Mouse (Mus musculus) hindbrain, embryonic 15.5 days (tissue): ENCODE data around the gene Sugt1. TPM values are rescaled to one million over a fixed set of nuclear protein-coding genes. Genes with fewer than 3 reads are reported as not detected.

Source experiments
- ATAC-seq: fragments of 200-750 bp; cut with Nextera tagmentation; 2 replicates; pipeline ENCODE4 v1.8.0; 2017; ENCODE audit warnings: low read depth, moderate number of reproducible peaks, moderate TSS enrichment; ENCODE audit not compliant: low FRiP score
- H3K27ac ChIP-seq: fragments of 300-500 bp; sonication (generic); replicated peaks from 2 replicates; pipeline ENCODE4 v1.5.1; 2015; ENCODE audit warnings: mild to moderate bottlenecking, inconsistent platforms
- H3K27me3 ChIP-seq: fragments of 300-500 bp; sonication (generic); 2 replicates; pipeline ENCODE4 v1.6.1; 2015; ENCODE audit warnings: control low read depth, inconsistent platforms
- H3K36me3 ChIP-seq: fragments of 300-500 bp; sonication (generic); 2 replicates; pipeline ENCODE4 v1.6.1; 2015; ENCODE audit warnings: control low read depth, inconsistent platforms
- H3K4me1 ChIP-seq: fragments of 300-500 bp; sonication (generic); replicated peaks from 2 replicates; pipeline ENCODE4 v1.6.1; 2015; ENCODE audit warnings: control low read depth, inconsistent platforms
- H3K4me2 ChIP-seq: fragments of 300-500 bp; sonication (generic); 2 replicates; pipeline ENCODE4 v1.6.1; 2015; ENCODE audit warnings: moderate library complexity, mild to moderate bottlenecking, inconsistent platforms
- H3K4me3 ChIP-seq: fragments of 300-500 bp; sonication (generic); 2 replicates; pipeline ENCODE4 v1.5.1; 2015; ENCODE audit warnings: mild to moderate bottlenecking, inconsistent platforms
- H3K9ac ChIP-seq: fragments of 300-500 bp; sonication (generic); 2 replicates; pipeline ENCODE4 v1.6.1; 2015; ENCODE audit warnings: inconsistent platforms
- H3K9me3 ChIP-seq: fragments of 300-500 bp; sonication (generic); 2 replicates; pipeline ENCODE4 v1.6.1; 2016; ENCODE audit warnings: control low read depth, inconsistent platforms
- WGBS: fragments of 180-500 bp; shearing (Covaris S2); methylation state at CpG from one replicate; pipeline ENCODE4 v1.1.7; 2015; 5-methylcytosine and 5-hydroxymethylcytosine counted together
- polyA plus RNA-seq: library from polyadenylated mRNA; unstranded; fragments of >200 nt; fragmentation: Nextera tagmentation; extraction: Ambion mirVana; gene quantifications from 2 replicates; pipeline ENCODE4 v1.2.1, GENCODE M21; 2015

Gene Sugt1
- polyA plus RNA-seq, 1 experiment from 2014 or later = 100 TPM

DNA sequence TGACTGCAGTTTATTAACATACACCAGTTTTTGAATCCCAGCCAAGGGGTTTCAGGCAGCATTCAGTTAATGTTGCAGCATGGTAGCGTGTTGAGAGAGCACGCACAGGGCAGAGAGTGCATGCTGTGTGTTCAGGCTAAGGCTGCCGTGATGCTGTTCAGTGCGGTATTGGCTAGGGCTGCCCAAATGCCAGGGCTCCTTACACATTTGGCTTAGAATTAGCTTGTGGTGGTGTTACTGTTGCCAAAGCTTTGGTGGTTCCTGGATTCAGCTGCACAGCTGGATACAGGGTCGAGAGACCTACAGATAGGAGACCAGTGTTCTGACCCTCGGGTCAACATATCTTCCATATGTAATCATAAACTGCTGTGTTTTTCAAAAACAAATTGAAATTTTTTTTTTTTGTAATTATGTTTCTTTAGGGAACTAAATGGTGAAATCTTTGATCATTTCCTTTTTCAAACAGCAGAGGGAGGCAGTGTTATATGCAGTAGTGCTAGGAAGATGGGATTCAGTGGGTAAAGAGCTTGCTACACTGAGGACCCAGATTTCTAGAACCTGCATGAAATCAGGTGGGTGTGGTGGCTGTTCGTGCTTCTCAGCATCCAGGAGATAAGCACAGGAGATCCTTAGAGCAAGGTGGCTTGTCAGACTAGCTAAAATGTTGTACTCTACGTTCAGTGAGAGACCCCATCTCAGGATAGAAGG lies 29.8 kb downstream of the Sugt1 start:
- Histone ChIP-seq H3K27ac (no peak overlapping the region), H3K4me2 (no peak overlapping the region), H3K9me3 (no peaks in the 10 kb centered on the region), H3K9ac (no peak overlapping the region), H3K36me3 (peaks cover 34% of the 10 kb centered on the region), H3K4me3 (no peak overlapping the region), H3K4me1 (no peaks in the 10 kb centered on the region), H3K27me3 (no peaks in the 10 kb centered on the region)
- WGBS = 74% methylated on average over 8 of the region's 8 CpGs
- peak; percentile 66; the same call in 1 of the 2 replicates for ATAC-seq

GRCm38 (mm10) chr14:79619802-79620201 lies 32.3 kb downstream of the Sugt1 start:
- Histone ChIP-seq H3K9me3 (no peaks in the 10 kb centered on the region), H3K4me2 (no peak overlapping the region), H3K36me3 (peaks cover 29% of the 10 kb centered on the region), H3K27ac (no peak overlapping the region), H3K9ac (no peak overlapping the region), H3K4me1 (no peaks in the 10 kb centered on the region), H3K4me3 (no peak overlapping the region), H3K27me3 (no peaks in the 10 kb centered on the region)
- WGBS = 91% methylated on average over 7 of the region's 7 CpGs
- ATAC-seq = no peak

GRCm38 (mm10) chr14:79621143-79621542 lies 33.7 kb downstream of the Sugt1 start:
- Histone ChIP-seq H3K36me3 (peaks cover 40% of the 10 kb centered on the region), H3K4me2 (no peak overlapping the region), H3K4me3 (no peak overlapping the region), H3K9ac (no peak overlapping the region), H3K4me1 (no peaks in the 10 kb centered on the region), H3K27me3 (no peaks in the 10 kb centered on the region), H3K9me3 (no peaks in the 10 kb centered on the region), H3K27ac (no peak overlapping the region)
- no peak for ATAC-seq
- 78% methylated on average over 3 of the region's 3 CpGs for WGBS

- H3K9me3 ChIP-seq = no peaks in the 10 kb centered on the region
- H3K27me3 ChIP-seq = no peaks in the 10 kb centered on the region
- no peak overlapping the region for H3K9ac ChIP-seq
- no peaks in the 10 kb centered on the region for H3K4me1 ChIP-seq
- peaks cover 16% of the 10 kb centered on the region; the same call in 1 of the 2 replicates for H3K36me3 ChIP-seq
- no peak overlapping the region for H3K27ac ChIP-seq
- no peak for ATAC-seq
- no peak overlapping the region for H3K4me3 ChIP-seq
- WGBS = 89% methylated on average over 6 of the region's 6 CpGs
- H3K4me2 ChIP-seq = no peak overlapping the region
These were observed 44.8 kb downstream of the Sugt1 start for GRCm38 (mm10) chr14:79632330-79632729.

DNA sequence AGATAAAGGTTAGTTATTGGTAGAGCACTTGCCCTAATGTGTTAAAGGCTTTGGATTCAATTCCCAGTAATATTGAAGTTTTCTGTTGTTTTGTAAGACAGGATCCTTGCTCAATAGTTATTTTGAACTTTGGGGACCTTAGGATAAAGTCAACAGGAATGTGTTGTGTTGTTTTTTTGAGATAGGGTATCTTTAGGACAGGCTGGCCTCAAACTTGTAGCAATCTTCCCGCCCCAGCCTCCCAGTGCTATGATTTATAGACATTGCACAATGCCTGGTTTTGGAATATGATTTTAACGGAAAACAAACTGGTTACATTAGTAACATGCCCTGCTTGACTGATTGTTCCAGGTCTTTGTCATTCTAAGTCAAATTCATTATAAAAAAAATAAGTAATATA lies 45.7 kb downstream of the Sugt1 start:
- no peak overlapping the region for H3K9ac ChIP-seq
- ATAC-seq = no peak
- peaks cover 13% of the 10 kb centered on the region; the same call in 1 of the 2 replicates for H3K36me3 ChIP-seq
- no peaks in the 10 kb centered on the region for H3K27me3 ChIP-seq
- H3K9me3 ChIP-seq = no peaks in the 10 kb centered on the region
- no peaks in the 10 kb centered on the region for H3K4me1 ChIP-seq
- 97% methylated on average over 2 of the region's 2 CpGs for WGBS
- H3K4me2 ChIP-seq = no peak overlapping the region
- H3K27ac ChIP-seq = no peak overlapping the region
- H3K4me3 ChIP-seq = no peak overlapping the region

DNA sequence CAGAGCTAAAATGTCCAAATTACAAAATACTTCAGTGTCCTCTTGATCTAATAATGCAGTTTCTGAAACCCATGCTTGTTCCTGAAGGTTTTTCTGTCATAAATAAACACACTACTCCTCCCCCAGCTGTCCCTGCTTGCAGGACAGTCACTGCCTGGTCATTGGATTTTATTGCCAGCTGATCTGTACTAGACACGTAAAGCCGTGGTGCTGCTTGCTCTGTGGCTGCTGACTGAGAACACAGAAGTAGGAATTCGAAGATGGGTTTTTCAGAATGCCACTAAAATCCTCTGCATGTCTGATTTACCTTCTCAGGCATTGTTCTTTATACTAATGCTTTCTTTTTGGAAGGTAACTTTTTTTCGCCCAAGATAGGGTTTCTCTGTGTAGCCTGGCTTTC lies 49.3 kb downstream of the Sugt1 start:
- Histone ChIP-seq H3K9me3 (no peaks in the 10 kb centered on the region), H3K27me3 (no peaks in the 10 kb centered on the region), H3K27ac (no peak overlapping the region), H3K4me2 (no peak overlapping the region), H3K4me1 (no peaks in the 10 kb centered on the region), H3K4me3 (no peak overlapping the region), H3K36me3 (0 out of 2 replicates have a peak, but pooled peaks cover 4% of the 10 kb centered on the region), H3K9ac (no peak overlapping the region)
- ATAC-seq = no peak
- WGBS = 73% methylated on average over 4 of the region's 4 CpGs

DNA sequence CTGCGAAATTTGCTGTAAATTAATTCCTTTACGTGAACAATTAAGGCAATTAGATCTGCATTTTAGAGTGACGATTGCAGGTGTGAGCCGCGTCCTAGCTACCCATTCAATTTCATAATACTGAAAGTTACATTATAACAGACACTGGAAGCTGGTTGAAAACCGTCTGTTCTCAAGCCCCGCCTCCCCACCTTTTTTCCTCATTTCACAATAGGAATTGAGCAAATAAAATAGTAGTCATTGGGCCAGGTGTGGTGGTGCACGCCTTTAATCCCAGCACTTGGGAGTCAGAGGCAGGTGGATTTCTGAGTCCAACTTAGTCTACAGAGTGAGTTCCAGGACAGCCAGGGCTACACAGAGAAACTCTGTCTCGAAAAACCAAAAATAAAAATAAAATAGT lies 54.6 kb downstream of the Sugt1 start:
- no peak for ATAC-seq
- no peaks in the 10 kb centered on the region for H3K36me3 ChIP-seq
- H3K4me1 ChIP-seq = peaks cover 10% of the 10 kb centered on the region; the same call in 1 of the 2 replicates
- H3K9ac ChIP-seq = no peak overlapping the region
- no peak overlapping the region for H3K4me3 ChIP-seq
- no peak overlapping the region for H3K27ac ChIP-seq
- H3K27me3 ChIP-seq = no peaks in the 10 kb centered on the region
- no peak overlapping the region for H3K4me2 ChIP-seq
- WGBS = 83% methylated on average over 9 of the region's 9 CpGs
- no peaks in the 10 kb centered on the region for H3K9me3 ChIP-seq

DNA sequence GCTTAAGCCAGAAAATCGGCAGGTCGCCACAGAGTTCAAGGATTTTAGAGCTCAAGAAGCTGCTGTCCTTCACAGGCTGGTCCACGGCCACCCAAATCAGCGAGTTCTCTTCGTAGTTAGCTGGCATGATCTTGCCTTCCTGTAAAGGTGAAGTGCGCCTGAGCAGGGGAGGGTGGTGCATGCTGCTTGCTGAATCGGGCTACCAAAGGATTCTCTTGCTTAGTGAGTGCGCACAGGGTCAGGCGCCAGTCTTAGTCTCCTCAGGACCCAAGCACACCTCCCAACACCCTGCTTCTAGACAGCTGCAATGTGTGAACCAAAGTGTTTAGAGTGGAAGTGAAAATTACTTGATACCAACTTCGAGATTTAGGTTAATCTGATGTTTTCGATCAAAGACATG lies 57.9 kb downstream of the Sugt1 start:
- Histone ChIP-seq H3K9me3 (no peaks in the 10 kb centered on the region), H3K9ac (no peak overlapping the region), H3K36me3 (no peaks in the 10 kb centered on the region), H3K4me2 (no peak overlapping the region), H3K4me3 (no peak overlapping the region), H3K27me3 (no peaks in the 10 kb centered on the region), H3K4me1 (peaks cover 10% of the 10 kb centered on the region; the same call in 1 of the 2 replicates), H3K27ac (no peak overlapping the region)
- no peak for ATAC-seq
- WGBS = 47% methylated on average over 11 of the region's 11 CpGs

GRCm38 (mm10) chr14:79649680-79650079 lies 62.2 kb downstream of the Sugt1 start:
- no peaks in the 10 kb centered on the region for H3K36me3 ChIP-seq
- H3K27me3 ChIP-seq = no peaks in the 10 kb centered on the region
- peaks cover 9% of the 10 kb centered on the region; the same call in 1 of the 2 replicates for H3K4me1 ChIP-seq
- no peak for ATAC-seq
- H3K4me2 ChIP-seq = no peak overlapping the region
- H3K4me3 ChIP-seq = no peak overlapping the region
- 75% methylated on average over 3 of the region's 3 CpGs for WGBS
- H3K9me3 ChIP-seq = no peaks in the 10 kb centered on the region
- H3K27ac ChIP-seq = no peak overlapping the region
- H3K9ac ChIP-seq = no peak overlapping the region

DNA sequence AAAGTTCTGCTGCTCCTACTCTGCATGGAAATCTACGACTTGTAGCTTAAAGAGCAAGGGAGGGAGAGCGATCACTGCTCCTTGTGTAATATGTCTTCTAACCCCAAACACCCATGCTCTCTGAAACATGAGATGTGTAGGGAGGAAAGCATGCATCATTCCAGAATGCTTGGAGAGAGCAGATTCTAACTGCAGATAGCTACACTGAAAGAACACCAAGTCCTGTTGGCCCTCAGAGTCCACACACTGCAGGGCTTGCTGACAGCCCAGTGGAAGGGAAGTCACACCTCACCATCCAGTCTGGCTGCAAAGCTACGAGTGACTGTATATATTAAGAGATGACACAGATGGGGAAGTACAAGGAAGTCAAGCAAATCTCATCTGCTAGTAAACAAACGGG lies 65.2 kb downstream of the Sugt1 start:
- no peak for ATAC-seq
- no peaks in the 10 kb centered on the region for H3K36me3 ChIP-seq

DNA sequence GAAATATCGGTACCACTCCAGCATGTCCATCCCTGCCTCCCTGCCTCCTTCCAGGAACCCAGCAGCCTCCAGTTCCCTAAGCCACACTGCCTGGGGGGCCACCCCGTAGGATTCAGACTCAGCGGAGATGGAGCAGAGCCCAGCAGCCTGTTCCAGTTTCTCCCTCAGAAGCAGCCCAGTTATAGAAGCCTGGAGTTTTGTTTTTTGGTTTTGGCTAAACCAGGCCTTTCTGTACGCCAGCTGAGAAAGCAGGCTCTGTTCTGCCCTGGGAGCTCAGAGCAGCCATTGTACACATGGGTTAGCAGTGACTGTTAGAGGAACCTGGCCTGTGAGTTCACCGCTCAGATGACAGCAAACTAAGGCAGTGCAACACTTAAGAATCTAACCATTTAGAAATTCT lies 70.8 kb downstream of the Sugt1 start:
- Histone ChIP-seq H3K27ac (peak overlapping the region; percentile 52), H3K4me3 (no peak overlapping the region), H3K27me3 (peaks cover 7% of the 10 kb centered on the region; the same call in 1 of the 2 replicates), H3K4me1 (peaks cover 32% of the 10 kb centered on the region), H3K9ac (no peak overlapping the region), H3K9me3 (no peaks in the 10 kb centered on the region), H3K4me2 (no peak overlapping the region), H3K36me3 (no peaks in the 10 kb centered on the region)
- WGBS = 53% methylated on average over 5 of the region's 5 CpGs
- ATAC-seq = no peak

More for the DNA sequence above, 65.2 kb downstream of the Sugt1 start:
- Histone ChIP-seq H3K9ac (no peak overlapping the region), H3K27me3 (no peaks in the 10 kb centered on the region), H3K4me3 (no peak overlapping the region), H3K27ac (no peak overlapping the region), H3K4me1 (peaks cover under 1% of the 10 kb centered on the region; the same call in 1 of the 2 replicates), H3K4me2 (no peak overlapping the region), H3K9me3 (no peaks in the 10 kb centered on the region)
- 81% methylated on average over 4 of the region's 4 CpGs for WGBS

DNA sequence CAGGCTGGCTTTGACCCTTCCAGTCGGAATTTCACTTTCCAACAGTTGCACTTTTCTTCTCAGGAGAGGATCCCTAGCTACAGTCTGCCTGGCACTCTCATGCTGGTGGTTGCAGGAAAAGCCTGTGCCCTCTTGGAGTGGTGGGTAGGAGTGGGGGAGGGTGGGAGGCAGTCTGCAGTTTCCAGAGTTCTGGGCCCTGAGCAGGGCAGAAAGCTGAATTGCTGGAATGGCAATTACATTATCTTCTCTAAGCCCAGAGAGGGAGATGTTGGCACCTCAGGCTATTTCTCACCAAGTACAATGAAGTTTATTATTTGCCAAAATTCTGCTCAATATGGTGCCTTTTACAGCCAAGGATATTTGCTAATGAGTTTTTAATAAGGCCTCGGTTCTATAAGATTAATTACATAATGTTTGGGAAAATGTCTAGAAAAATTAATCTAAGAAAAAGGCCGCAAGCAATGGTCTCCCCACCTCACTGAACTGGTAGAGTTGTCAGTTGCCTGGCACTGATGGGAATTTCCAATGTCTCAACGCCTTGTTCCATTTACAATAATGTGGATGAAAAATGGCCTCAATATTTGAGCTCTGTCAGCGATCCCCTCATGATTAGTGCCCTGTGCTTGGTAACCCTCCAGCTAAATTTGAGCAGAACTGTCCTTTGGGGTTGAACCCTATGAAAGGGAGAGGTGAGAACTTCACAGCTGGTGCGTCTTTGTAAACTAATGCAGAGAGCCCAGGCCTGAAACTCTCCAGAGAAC lies 71.4 kb downstream of the Sugt1 start:
- WGBS = 48% methylated on average over 6 of the region's 6 CpGs
- Histone ChIP-seq H3K36me3 (no peaks in the 10 kb centered on the region), H3K4me2 (no peak overlapping the region), H3K27me3 (peaks cover 7% of the 10 kb centered on the region; the same call in 1 of the 2 replicates), H3K9ac (no peak overlapping the region), H3K4me1 (peaks cover 32% of the 10 kb centered on the region), H3K27ac (no peak overlapping the region; the same call in 1 of the 2 replicates), H3K9me3 (no peaks in the 10 kb centered on the region), H3K4me3 (no peak overlapping the region)
- ATAC-seq = peak; percentile 52
